ENCODE assay signal across 16 mouse cellular contexts in genomic region chr5:64814416-64814815, GRCm38 (mm10). TPM values are rescaled to one million over a fixed set of nuclear protein-coding genes. Genes with fewer than 3 reads are reported as not detected.
DNase-seq lines count a peak whose midpoint lies in the region; TF ChIP-seq lines count a peak whose summit lies in the region.
"Had no signal": no experiment of that assay in that cellular context is flagged by ENCODE, and none has a peak within 500 bp of the region (broad histone marks: within the 10 kb centered on the region; RNA-seq: fewer than 3 reads in every experiment).

No protein-coding gene starts in this region.

- WGBS in heart, adult 2 months = 62% methylated on average over 7 of the region's 7 CpGs
- 58% methylated on average over 7 of the region's 7 CpGs for WGBS in spleen, adult 2 months

- TF ChIP-seq EP300 in heart, adult 2 months (IDR thresholded peaks at IDR 0.05; ENCODE audit: insufficient read depth, low read depth, low read length) = no peak

- no peak for TF ChIP-seq POLR2A in heart, adult 2 months (IDR thresholded peaks at IDR 0.05; ENCODE audit: insufficient read depth, low read depth, low read length)
- TF ChIP-seq POLR2A in spleen, adult 2 months (IDR thresholded peaks at IDR 0.05; ENCODE audit: low read depth, low read length) = no peak
- TF ChIP-seq POLR2A in myocyte (IDR thresholded peaks at IDR 0.05; ENCODE audit: insufficient read length, low read depth) = no peak

- no peak for TF ChIP-seq CTCF in heart, adult 2 months (IDR thresholded peaks at IDR 0.05)
- no peak for TF ChIP-seq CTCF in spleen, adult 2 months (IDR thresholded peaks at IDR 0.05; ENCODE audit: extremely low read depth, insufficient read depth, insufficient read length, insufficient replicate concordance)

- H3K27ac ChIP-seq in heart, adult 2 months = no peak overlapping the region
- H3K27ac ChIP-seq in spleen, adult 2 months (ENCODE audit: insufficient read depth, low read length) = peak overlapping the region; percentile 10; the same call in 1 of the 2 replicates
- H3K27ac ChIP-seq: embryonic facial prominence, embryonic 10.5 days; hindbrain, embryonic 14.5 days; lung, embryonic 15.5 days; neural tube, embryonic 13.5 days had no signal

- intact Hi-C loops in heart, adult 2 months (cut with DNase I) = loop anchor here (2.0 kb wide), 1 partner anchor 52 kb away; no protein-coding TSS in a partner anchor

- H3K4me2 ChIP-seq in myocyte (ENCODE audit: low read depth) = peak overlapping the region; percentile 95
- H3K4me2 ChIP-seq: hindbrain, embryonic 14.5 days; lung, embryonic 15.5 days; neural tube, embryonic 13.5 days had no signal

- peaks cover 43% of the 10 kb centered on the region for H3K36me3 ChIP-seq in heart, adult 2 months (ENCODE audit: control insufficient read depth, insufficient read depth, low read length)
- peaks cover 18% of the 10 kb centered on the region for H3K36me3 ChIP-seq in spleen, adult 2 months (ENCODE audit: control insufficient read depth, insufficient read depth, low read length)
- H3K36me3 ChIP-seq in myocyte (ENCODE audit: control insufficient read depth, insufficient read depth) = peaks cover 21% of the 10 kb centered on the region

- no peak overlapping the region for H3K4me3 ChIP-seq in heart, adult 2 months
- no peak overlapping the region for H3K4me3 ChIP-seq in spleen, adult 2 months (ENCODE audit: extremely low read depth, insufficient read depth, insufficient read length)
- H3K4me3 ChIP-seq in myocyte = no peak overlapping the region
- H3K4me3 ChIP-seq: embryonic facial prominence, embryonic 10.5 days; lung, embryonic 15.5 days; neural tube, embryonic 13.5 days had no signal

- peaks cover 14% of the 10 kb centered on the region for H3K79me2 ChIP-seq in heart, adult 2 months (replicated peaks; ENCODE audit: control insufficient read depth, insufficient read depth, low read length)
- H3K79me2 ChIP-seq in myocyte (ENCODE audit: control insufficient read depth, insufficient read depth) = peaks cover 87% of the 10 kb centered on the region

- DNase-seq in heart, adult 11 months = peak; percentile 79
- no peak for DNase-seq in heart, adult 2 months
- no peak for DNase-seq in spleen, adult 2 months (ENCODE audit: low read depth in 1 of 2, low spot score in 2 of 2)
- DNase-seq in spleen, postnatal 4 days (ENCODE audit: low spot score in 2 of 2) = no peak
- DNase-seq in thymus, postnatal 4 days = peak; percentile 51
- DNase-seq in adrenal gland, postnatal 4 days (ENCODE audit: low spot score in 2 of 2) = no peak
- no peak for DNase-seq in cerebellum, adult 8-10 months
- DNase-seq: adrenal gland, postnatal 14 days; cerebellum, postnatal 36 days; heart, postnatal 14 days; kidney, adult 8-10 months had no signal

- H3K4me1 ChIP-seq in heart, adult 2 months (ENCODE audit: control insufficient read depth, insufficient read depth, low read length) = peaks cover 44% of the 10 kb centered on the region
- peaks cover 32% of the 10 kb centered on the region for H3K4me1 ChIP-seq in spleen, adult 2 months (ENCODE audit: control insufficient read depth, insufficient read depth, insufficient read length)

- H3K27me3 ChIP-seq in heart, adult 2 months (ENCODE audit: control insufficient read depth, insufficient read depth, low read length) = no peaks in the 10 kb centered on the region
- H3K27me3 ChIP-seq in spleen, adult 2 months (ENCODE audit: control insufficient read depth, insufficient read depth, low read length) = no peaks in the 10 kb centered on the region
- H3K27me3 ChIP-seq in myocyte (ENCODE audit: control insufficient read depth, insufficient read depth, insufficient read length) = no peaks in the 10 kb centered on the region
- H3K27me3 ChIP-seq: lung, embryonic 15.5 days; neural tube, embryonic 13.5 days had no signal

- H3ac ChIP-seq in myocyte (ENCODE audit: control insufficient read depth, insufficient read length) = no peak overlapping the region

- H3K9ac ChIP-seq in heart, adult 2 months (ENCODE audit: low read depth, low read length) = no peak overlapping the region; the same call in none of the 2 replicates
- H3K9ac ChIP-seq: hindbrain, embryonic 14.5 days; lung, embryonic 15.5 days; neural tube, embryonic 13.5 days had no signal

TF ChIP-seq in myocyte, 11 proteins besides CTCF, POLR2A, EP300 and RAD21:
- no peak for TF ChIP-seq POLR2AphosphoS2 (IDR thresholded peaks at IDR 0.05; ENCODE audit: insufficient read length, low read depth)
- no peak for TF ChIP-seq TCF12 (IDR thresholded peaks at IDR 0.05; ENCODE audit: insufficient read depth, poor library complexity, severe bottlenecking)
- TF ChIP-seq E2F4 (IDR thresholded peaks at IDR 0.05; ENCODE audit: insufficient read depth) = no peak
- no peak for TF ChIP-seq TCF3 (IDR thresholded peaks at IDR 0.05; ENCODE audit: insufficient read length, low read depth)
- TF ChIP-seq MYOD1 (IDR thresholded peaks at IDR 0.05; ENCODE audit: control insufficient read depth in 1 of 3, insufficient read length in 2 of 3, low read depth in 2 of 3) = no peak
- TF ChIP-seq CEBPB (IDR thresholded peaks at IDR 0.05; ENCODE audit: insufficient read depth, poor library complexity, severe bottlenecking) = no peak
- TF ChIP-seq SRF (IDR thresholded peaks at IDR 0.05; ENCODE audit: control insufficient read depth, insufficient read length, low read depth) = no peak
- no peak for TF ChIP-seq MAX (IDR thresholded peaks at IDR 0.05; ENCODE audit: low read depth)
- no peak for TF ChIP-seq USF1 (IDR thresholded peaks at IDR 0.05; ENCODE audit: low read depth)
- TF ChIP-seq MYOG (IDR thresholded peaks at IDR 0.05; ENCODE audit: control insufficient read depth in 1 of 3, insufficient read depth in 1 of 3, insufficient read length in 2 of 3, low read depth in 2 of 3) = no peak

RNA-seq across cellular contexts. Expression of gene Klf3, which starts 11.2 kb away (rescaled TPM):
- total RNA-seq in heart, adult 2 months (2021) = 10 to 100 TPM; 41.4 to 46.6 TPM
- polyA plus RNA-seq in heart, adult 2 months (2012; rRNA removed) = 34.3 and 41.8 TPM in 2 replicates
- 75.2 and 111 TPM in 2 replicates for polyA plus RNA-seq in spleen, adult 2 months (2012; rRNA removed)
- polyA plus RNA-seq in myocyte (2012; fragmentation: generic; extraction: Trizol) = 27.4 TPM
- total RNA-seq in adrenal gland, postnatal 4 days (2021) = 10 to 100 TPM; 87.3 to 91.7 TPM

Comparison
In these comparisons a context has a peak if more than half of its experiments do, and no peak if none do; other contexts are left out.
1. DNase-seq: peak in heart, adult 11 months (single experiment) and thymus, postnatal 4 days (single experiment); none in heart, adult 2 months (0 of 2), spleen, adult 2 months (0 of 2), spleen, postnatal 4 days (0 of 2), adrenal gland, postnatal 4 days (0 of 2) and cerebellum, adult 8-10 months (single experiment).